Mouse (Mus musculus): ENCODE data around the gene Hcfc1r1. TPM values are rescaled to one million over a fixed set of nuclear protein-coding genes. Genes with fewer than 3 reads are reported as not detected.

Gene Hcfc1r1
- polyA plus RNA-seq, 1 experiment from 2014 or later = 136 TPM

- Histone ChIP-seq H3K9ac (ENCODE audit: low read depth, low read length) (peak within 1 kb of the TSS; percentile 45), H3K36me3 (ENCODE audit: control insufficient read depth, insufficient read depth) (peaks cover 1% of the 10 kb centered on the region; the same call in 1 of the 2 replicates), H3K4me2 (replicated peaks; ENCODE audit: low read depth) (peak within 1 kb of the TSS; percentile 80), H3K9me3 (ENCODE audit: control insufficient read depth) (no peaks in the 10 kb centered on the region), H3K27me3 (replicated peaks; ENCODE audit: control insufficient read depth, insufficient read depth, low read length) (peaks cover 4% of the 10 kb centered on the region; the same call in 1 of the 2 replicates), H3K4me3 (ENCODE audit: low read depth, low read length) (peak within 1 kb of the TSS; percentile 55), H3K27ac (ENCODE audit: low read depth, low read length) (no peak within 1 kb of the TSS), H3K4me1 (replicated peaks; ENCODE audit: control insufficient read depth, insufficient read depth, low read length) (no peaks in the 10 kb centered on the region)
- 3% methylated on average over 27 of the region's 27 CpGs for WGBS
- peak; percentile 94 for TF ChIP-seq CTCF (IDR thresholded peaks at IDR 0.05; ENCODE audit: low read depth)
- peak; percentile 70 for ATAC-seq
Observed at GRCm38 (mm10) chr17:23660117-23660875, 13.1 kb upstream of the Hcfc1r1 start, which contains the start of gene Bicdl2. Gene Bicdl2, plus strand, starts transcription at chr17:23660506.

GRCm38 (mm10) chr17:23660876-23661200, 12.6 kb upstream of the Hcfc1r1 start:
- H3K4me1 ChIP-seq (replicated peaks; ENCODE audit: control insufficient read depth, insufficient read depth, low read length) = no peaks in the 10 kb centered on the region
- peak overlapping the region; percentile 45 for H3K9ac ChIP-seq (ENCODE audit: low read depth, low read length)
- peak overlapping the region; percentile 55 for H3K4me3 ChIP-seq (ENCODE audit: low read depth, low read length)
- no peaks in the 10 kb centered on the region for H3K9me3 ChIP-seq (ENCODE audit: control insufficient read depth)
- 4% methylated on average over 14 of the region's 14 CpGs for WGBS
- peaks cover 7% of the 10 kb centered on the region; the same call in 1 of the 2 replicates for H3K36me3 ChIP-seq (ENCODE audit: control insufficient read depth, insufficient read depth)
- H3K27ac ChIP-seq (ENCODE audit: low read depth, low read length) = no peak overlapping the region
- H3K4me2 ChIP-seq (replicated peaks; ENCODE audit: low read depth) = peak overlapping the region; percentile 80
- TF ChIP-seq CTCF (IDR thresholded peaks at IDR 0.05; ENCODE audit: low read depth) = no peak
- ATAC-seq = peak; percentile 49
- peaks cover 4% of the 10 kb centered on the region; the same call in 1 of the 2 replicates for H3K27me3 ChIP-seq (replicated peaks; ENCODE audit: control insufficient read depth, insufficient read depth, low read length)

- H3K36me3 ChIP-seq (ENCODE audit: control insufficient read depth, insufficient read depth) = peaks cover 12% of the 10 kb centered on the region; the same call in 1 of the 2 replicates
- peak overlapping the region; percentile 55; the same call in 1 of the 2 replicates for H3K4me3 ChIP-seq (ENCODE audit: low read depth, low read length)
- H3K4me2 ChIP-seq (replicated peaks; ENCODE audit: low read depth) = peak overlapping the region; percentile 80
- H3K27me3 ChIP-seq (replicated peaks; ENCODE audit: control insufficient read depth, insufficient read depth, low read length) = peaks cover 4% of the 10 kb centered on the region; the same call in 1 of the 2 replicates
- TF ChIP-seq CTCF (IDR thresholded peaks at IDR 0.05; ENCODE audit: low read depth) = peak; percentile 68
- H3K27ac ChIP-seq (ENCODE audit: low read depth, low read length) = no peak overlapping the region
- no peak overlapping the region for H3K9ac ChIP-seq (ENCODE audit: low read depth, low read length)
- H3K9me3 ChIP-seq (ENCODE audit: control insufficient read depth) = no peaks in the 10 kb centered on the region
- ATAC-seq = no peak
- no peaks in the 10 kb centered on the region for H3K4me1 ChIP-seq (replicated peaks; ENCODE audit: control insufficient read depth, insufficient read depth, low read length)
- 4% methylated on average over 9 of the region's 9 CpGs for WGBS
Observed at GRCm38 (mm10) chr17:23661526-23661925, 11.9 kb upstream of the Hcfc1r1 start.

GRCm38 (mm10) chr17:23664556-23665021, 8.8 kb upstream of the Hcfc1r1 start:
- peak; percentile 42; the same call in 1 of the 2 replicates for ATAC-seq

GRCm38 (mm10) chr17:23665511-23665910, 7.9 kb upstream of the Hcfc1r1 start:
- H3K4me3 ChIP-seq (ENCODE audit: low read depth, low read length) = no peak overlapping the region
- peaks cover 48% of the 10 kb centered on the region for H3K36me3 ChIP-seq (ENCODE audit: control insufficient read depth, insufficient read depth)
- no peaks in the 10 kb centered on the region for H3K4me1 ChIP-seq (replicated peaks; ENCODE audit: control insufficient read depth, insufficient read depth, low read length)
- H3K27me3 ChIP-seq (replicated peaks; ENCODE audit: control insufficient read depth, insufficient read depth, low read length) = no peaks in the 10 kb centered on the region; the same call in 1 of the 2 replicates
- TF ChIP-seq CTCF (IDR thresholded peaks at IDR 0.05; ENCODE audit: low read depth) = no peak
- H3K9ac ChIP-seq (ENCODE audit: low read depth, low read length) = no peak overlapping the region
- ATAC-seq = no peak
- no peak overlapping the region for H3K4me2 ChIP-seq (replicated peaks; ENCODE audit: low read depth)
- WGBS = 82% methylated on average over 14 of the region's 14 CpGs
- H3K9me3 ChIP-seq (ENCODE audit: control insufficient read depth) = no peaks in the 10 kb centered on the region
- H3K27ac ChIP-seq (ENCODE audit: low read depth, low read length) = no peak overlapping the region

More at GRCm38 (mm10) chr17:23664556-23665021, 8.8 kb upstream of the Hcfc1r1 start:
- Histone ChIP-seq H3K9me3 (ENCODE audit: control insufficient read depth) (no peaks in the 10 kb centered on the region), H3K4me3 (ENCODE audit: low read depth, low read length) (no peak overlapping the region), H3K9ac (ENCODE audit: low read depth, low read length) (no peak overlapping the region), H3K27me3 (replicated peaks; ENCODE audit: control insufficient read depth, insufficient read depth, low read length) (peaks cover 3% of the 10 kb centered on the region; the same call in 1 of the 2 replicates), H3K27ac (ENCODE audit: low read depth, low read length) (no peak overlapping the region), H3K4me2 (replicated peaks; ENCODE audit: low read depth) (no peak overlapping the region), H3K4me1 (replicated peaks; ENCODE audit: control insufficient read depth, insufficient read depth, low read length) (no peaks in the 10 kb centered on the region), H3K36me3 (ENCODE audit: control insufficient read depth, insufficient read depth) (peaks cover 42% of the 10 kb centered on the region)
- TF ChIP-seq CTCF (IDR thresholded peaks at IDR 0.05; ENCODE audit: low read depth) = peak; percentile 86
- WGBS = 5% methylated on average over 5 of the region's 5 CpGs

GRCm38 (mm10) chr17:23670516-23671074, 2.8 kb upstream of the Hcfc1r1 start:
- H3K4me3 ChIP-seq (ENCODE audit: low read depth, low read length) = no peak overlapping the region
- H3K27ac ChIP-seq (ENCODE audit: low read depth, low read length) = no peak overlapping the region
- no peak for TF ChIP-seq CTCF (IDR thresholded peaks at IDR 0.05; ENCODE audit: low read depth)
- 92% methylated on average over 7 of the region's 7 CpGs for whole genome bisulfite sequencing
- no peak overlapping the region for H3K9ac ChIP-seq (ENCODE audit: low read depth, low read length)
- no peak overlapping the region for H3K4me2 ChIP-seq (replicated peaks; ENCODE audit: low read depth)
- H3K27me3 ChIP-seq (replicated peaks; ENCODE audit: control insufficient read depth, insufficient read depth, low read length) = no peaks in the 10 kb centered on the region
- peaks cover 12% of the 10 kb centered on the region for H3K4me1 ChIP-seq (replicated peaks; ENCODE audit: control insufficient read depth, insufficient read depth, low read length)
- no peak for ATAC-seq
- H3K36me3 ChIP-seq (ENCODE audit: control insufficient read depth, insufficient read depth) = peaks cover 44% of the 10 kb centered on the region
- no peaks in the 10 kb centered on the region for H3K9me3 ChIP-seq (ENCODE audit: control insufficient read depth)
